Mouse (Mus musculus) urinary bladder, postnatal 36 days (tissue): ENCODE data around the gene Cpne4.

Source experiments
- DNase-seq, 2 experiments: peaks; one replicate each; pipeline ENCODE4 v3.0.0; 2022; ENCODE audit warnings: low spot score in 2 of 2, mixed read lengths in 1 of 2

Gene Cpne4

DNA sequence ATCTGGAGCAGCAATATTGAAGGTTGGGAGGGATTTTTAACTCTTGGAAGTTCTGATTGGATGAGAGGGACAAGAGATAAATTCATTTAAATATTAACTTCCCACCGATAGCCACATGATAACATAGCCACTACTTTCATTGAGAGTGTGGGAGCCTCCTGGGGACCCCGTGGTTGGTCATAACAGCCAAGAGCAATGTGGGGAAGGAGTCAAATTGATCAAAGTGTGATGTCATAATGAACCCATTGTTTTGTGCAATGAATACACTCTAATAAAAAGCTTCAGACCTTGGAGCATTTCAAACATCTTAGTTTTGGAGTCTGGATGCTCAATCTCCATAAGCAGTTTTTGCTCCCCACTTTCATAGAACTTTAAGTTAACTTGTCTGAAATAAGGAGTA lies at the start of gene Cpne4:
Cpne4 (plus strand) TSS at position 301 of the 400 bp plus-strand sequence.
- DNase-seq, result no peak

DNA sequence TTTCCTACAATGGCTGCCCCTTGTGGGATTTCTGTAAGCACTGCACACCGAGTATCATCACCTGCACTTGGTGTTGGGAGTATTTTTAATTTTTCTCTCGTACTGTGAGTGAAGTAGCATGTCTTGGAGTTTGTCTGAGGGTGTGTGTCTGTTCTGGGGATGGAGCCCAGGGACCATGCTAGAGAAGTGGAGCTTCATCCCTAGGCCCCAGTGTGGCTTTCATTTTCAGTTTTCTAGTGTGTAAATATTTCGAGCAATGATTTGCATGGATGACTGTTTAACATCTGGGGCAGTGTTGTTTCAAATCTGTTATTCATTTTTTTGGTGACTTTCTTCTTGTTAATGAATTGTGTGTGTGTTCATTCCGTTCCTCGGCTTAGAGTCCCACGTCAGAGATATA lies 31.9 kb upstream of the Cpne4 start:
- DNase-seq, result no peak

- DNase-seq, result no peak
Observed at GRCm38 (mm10) chr9:104535508-104535907, 11.6 kb upstream of the Cpne4 start.

DNA sequence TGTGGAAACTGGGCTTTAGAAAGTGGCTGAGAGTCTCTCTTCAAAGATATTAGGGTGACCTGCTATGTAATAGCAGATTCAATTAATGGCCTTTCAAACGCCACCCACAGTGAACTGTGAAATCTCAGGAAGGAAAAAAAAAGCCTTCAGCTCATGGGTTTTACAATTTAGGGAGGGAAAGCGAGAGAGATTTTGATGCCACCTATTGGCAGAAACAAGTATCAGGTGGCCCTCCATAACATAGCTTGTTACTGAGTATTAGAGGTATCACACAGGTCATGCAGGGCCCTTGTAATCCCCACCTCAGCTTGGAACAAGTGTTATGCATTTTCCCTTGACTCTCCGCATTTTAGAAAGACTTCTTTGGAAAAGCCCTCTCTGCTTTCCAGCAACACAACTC lies 18.7 kb downstream of the Cpne4 start:
- DNase-seq, result no peak

DNA sequence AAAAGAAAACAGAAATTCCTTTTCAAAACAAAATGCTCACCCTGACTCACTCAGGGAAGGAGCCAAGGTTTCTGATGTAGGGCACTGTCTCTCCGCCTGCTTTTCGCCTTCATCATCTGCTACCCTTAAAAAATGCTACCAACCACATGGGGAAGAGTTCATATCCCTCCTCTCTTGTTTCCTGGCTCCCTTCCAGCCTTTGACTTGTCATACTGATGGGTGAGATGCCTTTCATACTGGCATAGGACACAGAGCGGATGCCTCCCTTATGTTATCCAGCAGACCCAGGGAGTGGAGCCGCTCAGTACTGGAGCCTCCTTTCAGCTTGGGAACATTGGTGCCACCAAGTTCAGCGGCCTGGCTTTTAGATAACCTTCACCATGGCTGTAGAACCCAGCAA lies 19.4 kb downstream of the Cpne4 start:
- DNase-seq, result no peak

DNA sequence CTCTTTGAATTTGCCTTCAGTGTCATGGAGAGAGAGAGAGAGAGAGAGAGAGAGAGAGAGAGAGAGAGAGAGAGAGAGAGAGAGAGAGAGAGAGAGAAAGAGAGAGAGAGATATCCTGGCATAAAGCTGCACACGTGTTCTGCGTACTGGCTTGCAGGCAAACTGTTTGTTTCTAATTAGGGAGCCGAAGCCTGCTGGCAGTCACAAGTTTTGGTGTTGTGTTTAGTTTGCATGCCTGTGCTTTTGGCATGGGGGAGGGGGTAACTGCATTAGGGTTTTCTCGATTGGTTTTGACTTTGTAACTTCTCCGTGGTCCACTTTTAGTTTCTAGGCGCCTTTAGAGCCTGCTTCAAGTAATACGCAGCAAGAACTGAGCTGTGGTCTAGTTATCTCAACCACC lies 20.0 kb downstream of the Cpne4 start:
- no peak for DNase-seq

- DNase-seq, result peak; percentile 29 to 50
Observed at GRCm38 (mm10) chr9:104569480-104570167, 22.5 kb downstream of the Cpne4 start.

- DNase-seq, result no peak
Observed at GRCm38 (mm10) chr9:104572856-104573255, 25.8 kb downstream of the Cpne4 start.

DNA sequence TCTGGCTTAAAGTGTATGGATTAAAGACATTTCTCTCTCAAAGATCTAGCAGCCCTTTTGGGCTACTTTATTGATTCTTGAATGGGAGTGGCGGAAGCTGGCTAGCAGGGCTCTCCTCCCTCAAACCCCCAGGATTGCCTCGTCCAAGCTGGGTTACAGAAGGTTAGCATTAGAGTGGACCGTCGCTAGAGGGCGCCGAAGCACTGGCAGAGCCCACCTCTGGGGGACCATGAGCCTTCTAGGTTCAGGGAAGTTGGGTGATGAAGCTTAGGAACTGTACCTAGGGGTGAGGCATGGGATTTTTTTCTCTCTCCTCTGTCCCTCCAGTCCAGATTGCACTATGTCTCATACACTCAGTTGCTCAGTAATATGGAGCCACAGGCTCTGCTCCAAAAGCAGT lies 27.4 kb downstream of the Cpne4 start:
- peak; percentile 5 to 22 for DNase-seq

DNA sequence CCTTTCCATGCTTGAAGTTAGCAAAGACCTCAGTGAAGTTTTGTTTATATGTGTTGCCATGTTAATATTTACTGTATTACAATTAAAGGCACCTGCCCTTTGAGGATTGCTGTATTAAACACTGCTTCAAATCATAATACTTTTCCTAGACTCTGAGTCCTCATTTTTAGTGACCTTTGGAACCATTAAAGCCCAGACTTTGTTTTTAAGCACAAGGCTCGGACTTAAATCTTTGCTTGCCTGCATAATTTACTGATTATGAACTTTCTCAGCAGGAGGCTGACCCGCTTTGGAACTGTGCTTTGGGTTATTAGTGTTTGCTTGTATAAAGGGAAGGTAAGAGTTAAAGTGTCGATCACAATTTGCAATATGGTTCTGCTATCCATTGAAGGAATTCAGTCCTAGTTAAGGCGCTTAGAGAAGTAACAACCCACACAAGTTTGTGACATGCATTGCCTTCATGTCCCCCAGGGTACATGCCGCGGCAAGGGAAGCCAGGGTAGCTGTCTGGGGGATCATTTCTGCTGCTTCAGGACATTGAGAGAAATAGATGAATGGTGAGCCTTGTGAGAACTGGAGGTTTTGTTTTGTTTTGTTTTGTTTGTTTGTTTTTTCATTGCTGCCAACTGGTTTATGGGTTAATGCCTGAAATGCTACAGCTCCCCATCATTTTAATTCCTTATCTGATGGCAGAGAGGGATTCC lies 35.0 kb downstream of the Cpne4 start:
- DNase-seq, result no peak

- DNase-seq, result no peak
Observed at GRCm38 (mm10) chr9:104582675-104583074, 35.6 kb downstream of the Cpne4 start.

DNA sequence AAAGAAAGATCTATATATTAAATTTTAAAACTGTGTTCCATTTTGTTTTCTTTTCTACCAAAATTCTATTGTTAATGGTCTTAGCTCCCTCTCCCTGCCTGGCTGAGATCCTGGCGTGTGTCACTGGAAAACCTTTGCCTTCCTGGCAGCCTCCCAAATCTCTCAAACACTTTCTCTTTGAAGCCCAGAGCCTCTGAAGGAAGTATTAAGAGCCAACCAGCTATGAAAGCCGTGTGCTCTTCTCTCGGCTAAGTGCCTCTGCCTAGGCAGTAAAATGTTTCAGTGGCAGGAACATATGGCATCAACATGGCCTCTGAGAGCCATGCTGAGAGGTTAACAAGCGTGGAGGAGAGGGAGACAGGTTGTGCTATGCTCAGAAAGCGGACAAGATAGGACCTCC lies 47.5 kb downstream of the Cpne4 start:
- no peak for DNase-seq

DNA sequence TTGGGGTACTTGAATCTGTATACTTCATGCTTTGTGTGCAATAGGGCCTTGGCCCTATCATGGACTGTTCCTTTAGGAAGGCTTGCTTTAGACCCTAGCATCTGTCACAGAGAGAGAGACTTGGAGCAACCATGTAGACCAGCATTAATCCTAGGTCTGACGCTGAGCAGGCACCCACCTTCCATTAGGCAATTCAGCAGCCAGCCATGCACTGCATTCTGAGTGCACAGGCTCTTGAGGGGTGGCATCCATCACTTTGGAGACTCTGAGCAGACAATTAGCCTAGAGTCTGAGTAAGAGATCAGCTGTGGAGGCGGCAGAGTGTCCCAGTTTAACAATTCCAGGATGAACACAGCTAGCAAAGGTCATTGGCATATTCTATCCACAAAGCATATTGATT lies 47.9 kb downstream of the Cpne4 start:
- DNase-seq, result no peak

DNA sequence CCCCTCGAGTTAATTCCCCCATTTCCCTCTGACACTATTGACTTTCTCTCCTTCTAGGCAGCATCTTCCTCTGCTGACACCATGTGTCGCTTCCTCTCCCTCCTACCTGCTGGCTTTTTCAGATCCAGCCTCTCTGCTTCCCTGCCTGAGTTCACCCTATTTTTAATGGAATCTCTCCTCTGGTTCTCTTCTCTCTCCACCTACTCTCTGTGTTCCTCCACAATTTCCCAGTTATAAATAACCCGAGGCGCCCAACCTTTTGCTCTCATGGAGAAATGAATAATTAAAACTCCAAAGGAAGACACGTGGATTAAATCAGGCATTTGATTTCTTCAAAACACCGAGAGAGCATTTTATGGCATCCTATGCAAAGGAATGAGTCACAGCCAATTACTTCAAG lies 65.4 kb downstream of the Cpne4 start:
- no peak for DNase-seq

GRCm38 (mm10) chr9:104616691-104617090 lies 69.6 kb downstream of the Cpne4 start:
- no peak for DNase-seq

- DNase-seq, result no peak
Observed at GRCm38 (mm10) chr9:104623564-104623963, 76.5 kb downstream of the Cpne4 start.

- no peak for DNase-seq
Observed at GRCm38 (mm10) chr9:104627816-104628215, 80.7 kb downstream of the Cpne4 start.

DNA sequence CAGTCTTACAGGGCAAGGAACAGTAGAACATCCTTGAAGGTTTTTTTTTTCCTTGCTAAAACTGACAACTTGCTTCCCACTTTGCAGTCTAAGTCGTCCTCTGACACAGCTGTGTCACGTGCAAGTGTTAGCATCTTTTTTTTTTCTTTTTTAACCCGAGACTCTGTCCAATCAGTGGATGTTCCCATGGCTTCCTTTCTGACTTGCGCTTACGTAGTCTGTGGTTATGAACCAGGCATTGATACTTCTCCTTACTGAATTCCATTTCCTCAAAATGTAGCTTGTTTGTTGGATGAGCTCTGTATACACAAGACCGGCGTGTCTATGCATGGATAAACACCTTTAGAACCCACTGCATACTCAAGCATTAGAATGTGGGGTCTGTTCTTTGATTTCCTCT lies 82.2 kb downstream of the Cpne4 start:
- no peak for DNase-seq

DNA sequence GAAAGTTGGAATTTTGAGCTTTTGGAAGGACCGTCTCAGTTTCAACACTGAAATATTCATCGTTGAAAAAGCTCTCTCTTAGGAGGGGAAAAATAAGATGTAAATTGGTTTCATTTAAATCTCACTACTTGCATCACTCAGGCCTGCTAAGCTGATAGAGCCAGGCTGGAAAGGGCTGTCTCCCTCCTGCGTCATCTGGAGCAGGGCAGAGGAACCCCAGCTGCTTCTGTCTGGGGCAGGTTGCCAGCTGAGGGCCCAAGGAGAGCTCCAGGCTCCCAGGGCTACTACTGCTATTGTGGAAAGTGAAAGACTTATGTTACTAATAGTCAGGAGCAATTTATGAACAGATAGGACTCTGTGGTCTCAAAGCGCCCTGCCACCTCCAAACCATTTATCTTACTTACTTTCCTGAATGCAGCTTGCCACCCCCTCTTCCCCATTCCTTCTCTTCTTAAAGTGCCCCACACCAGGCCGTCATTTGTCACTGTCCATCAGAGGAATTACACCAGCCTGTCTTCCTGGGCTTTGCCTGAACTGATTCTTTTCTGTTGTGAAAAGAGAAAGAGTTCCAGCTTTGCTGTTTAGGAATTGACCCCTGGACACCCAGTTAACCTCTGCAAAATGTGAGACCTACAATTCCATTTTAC lies 99.4 kb downstream of the Cpne4 start:
- no peak for DNase-seq

DNA sequence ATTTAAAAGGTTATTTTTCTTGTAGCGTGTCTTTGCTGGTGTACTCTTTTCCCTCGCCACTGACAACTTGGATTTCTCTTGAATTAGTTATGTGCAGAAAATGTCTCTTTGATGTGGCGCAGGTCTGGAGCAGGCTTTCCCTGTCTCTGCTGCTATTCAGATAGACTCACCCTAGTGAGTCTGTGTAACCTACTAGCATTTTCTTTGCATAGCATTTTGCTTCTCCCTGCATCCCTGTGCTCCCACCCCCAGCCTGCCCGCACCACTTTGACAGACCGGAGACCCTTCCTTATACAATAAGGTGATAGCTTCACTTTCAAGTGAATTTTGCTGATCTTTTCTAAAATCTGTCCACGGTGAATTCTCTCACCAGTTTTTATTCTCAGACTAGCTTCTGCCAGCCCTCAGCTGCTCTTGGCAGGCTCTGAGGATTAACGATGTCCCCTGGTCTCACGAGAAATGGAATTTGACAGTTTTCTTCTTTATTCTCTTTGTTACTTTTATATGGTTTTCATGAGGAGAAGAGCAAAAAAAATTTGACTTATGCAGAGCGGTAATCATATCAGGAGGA lies 105.7 kb downstream of the Cpne4 start:
- DNase-seq, result no peak

DNA sequence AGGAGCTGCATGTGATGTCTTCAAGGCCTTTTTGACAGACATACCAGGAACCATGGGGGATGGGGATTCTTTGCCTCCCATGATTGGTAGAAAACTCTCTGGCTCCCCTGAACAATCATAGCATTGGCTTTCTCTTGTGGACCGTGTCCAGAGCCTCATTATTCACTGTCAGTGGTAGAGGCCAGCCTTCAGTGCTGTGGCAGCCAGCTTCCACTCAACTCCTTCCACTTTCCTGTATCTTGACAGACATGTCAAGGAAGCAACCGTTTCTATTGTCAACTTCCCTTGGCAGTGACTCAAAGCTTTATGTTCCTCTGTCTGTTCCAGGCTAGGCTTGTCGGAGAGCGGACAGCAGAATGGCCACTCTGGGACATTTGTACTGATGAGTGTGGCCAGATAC lies 112.7 kb downstream of the Cpne4 start:
- no peak for DNase-seq

DNA sequence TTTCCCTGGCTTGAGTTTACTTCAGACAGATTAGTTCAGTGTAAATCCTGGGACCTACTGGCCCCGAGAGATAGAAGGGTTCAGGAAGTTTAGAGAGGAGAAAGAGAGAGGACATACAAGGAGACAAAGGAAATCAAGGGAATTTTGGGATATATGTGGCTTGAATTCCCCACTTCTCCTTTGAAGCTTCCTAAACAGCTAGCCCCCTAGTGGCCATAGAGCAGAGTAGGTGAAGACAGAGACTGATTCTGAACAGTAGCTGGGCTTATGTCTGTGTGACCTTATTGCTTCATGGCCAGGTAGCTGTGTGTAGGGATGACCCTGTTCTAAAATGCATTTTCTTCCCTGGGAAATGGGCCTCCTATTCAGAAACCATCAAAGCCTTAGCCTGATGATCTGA lies 129.6 kb downstream of the Cpne4 start:
- DNase-seq, result no peak

- no peak for DNase-seq
Observed at GRCm38 (mm10) chr9:104678571-104678970, 131.5 kb downstream of the Cpne4 start.
